22 mouse cellular contexts compared by ENCODE assay signal in genomic region chr2:4368544-4368943, GRCm38 (mm10).
A peak's percentile ranks its signal among the peaks of the same experiment; 100 is the strongest.
DNase-seq lines count a peak whose midpoint lies in the region; ATAC-seq lines count a peak whose summit lies in the region.
"Had no signal": no experiment of that assay in that cellular context is flagged by ENCODE, and none has a peak within 500 bp of the region (broad histone marks: within the 10 kb centered on the region; RNA-seq: fewer than 3 reads in every experiment).

No protein-coding gene starts in this region.

- H3K9ac ChIP-seq in intestine, embryonic 16.5 days (ENCODE audit: low read depth, low read length) = no peak overlapping the region
- H3K9ac ChIP-seq: heart, embryonic 13.5 days; hindbrain, embryonic 12.5 days; liver, embryonic 15.5 days had no signal

- no peaks in the 10 kb centered on the region for H3K36me3 ChIP-seq in intestine, embryonic 16.5 days (ENCODE audit: control insufficient read depth, insufficient read depth, low read length)
- H3K36me3 ChIP-seq: heart, embryonic 13.5 days; hindbrain, embryonic 12.5 days; liver, embryonic 15.5 days had no signal

- peak; percentile 96 for ATAC-seq in frontal cortex, adult (ENCODE audit: low TSS enrichment)
- ATAC-seq in intestine, embryonic 16.5 days = no peak

- WGBS in intestine, embryonic 16.5 days = 80% methylated on average over 6 of the region's 6 CpGs

- no peaks in the 10 kb centered on the region for H3K27me3 ChIP-seq in intestine, embryonic 16.5 days (replicated peaks; ENCODE audit: control insufficient read depth, insufficient read depth, low read length)
- H3K27me3 ChIP-seq: heart, embryonic 13.5 days; hindbrain, embryonic 12.5 days; liver, embryonic 15.5 days had no signal

- H3K9me3 ChIP-seq in intestine, embryonic 16.5 days (ENCODE audit: control insufficient read depth, low read length) = no peaks in the 10 kb centered on the region
- H3K9me3 ChIP-seq: heart, embryonic 13.5 days; hindbrain, embryonic 12.5 days; limb, embryonic 10.5 days; liver, embryonic 15.5 days had no signal

- H3K4me1 ChIP-seq in intestine, embryonic 16.5 days (ENCODE audit: control insufficient read depth, insufficient read depth, low read length) = no peaks in the 10 kb centered on the region
- H3K4me1 ChIP-seq: liver, embryonic 15.5 days had no signal

- no peak overlapping the region for H3K4me3 ChIP-seq in intestine, embryonic 16.5 days (ENCODE audit: low read length)
- H3K4me3 ChIP-seq: heart, adult 2 months; heart, embryonic 13.5 days; hindbrain, embryonic 12.5 days; left cerebral cortex, adult 2 months; limb, embryonic 10.5 days; liver, embryonic 15.5 days had no signal

- no peak overlapping the region for H3K4me2 ChIP-seq in intestine, embryonic 16.5 days (ENCODE audit: low read depth, low read length)
- H3K4me2 ChIP-seq: heart, embryonic 13.5 days; hindbrain, embryonic 12.5 days; liver, embryonic 15.5 days had no signal

- no peak for DNase-seq in frontal cortex, postnatal 10 days (ENCODE audit: low spot score in 2 of 2)
- peak; percentile 31 for DNase-seq in right cerebral cortex, adult 18-20 months
- DNase-seq in right cerebral cortex, postnatal 4 days = no peak
- peak; percentile 18 for DNase-seq in right cerebral cortex, postnatal 14 days
- DNase-seq in adrenal gland, adult (ENCODE audit: inconsistent age in 2 of 2, low spot score in 1 of 2) = no peak
- DNase-seq: adrenal gland, adult 8-10 months; cerebellum, adult 8-10 months; gastrocnemius, postnatal 25 days; heart, adult 2 months; kidney, adult 2 months; liver; lung, postnatal 4 days; midbrain, embryonic 14.5 days; thymus, adult 2 months had no signal

- no peak overlapping the region for H3K27ac ChIP-seq in intestine, embryonic 16.5 days (ENCODE audit: low read length)
- H3K27ac ChIP-seq: heart, adult 2 months; heart, embryonic 13.5 days; hindbrain, embryonic 12.5 days; kidney, postnatal 0 days; left cerebral cortex, adult 2 months; limb, embryonic 10.5 days; liver, embryonic 15.5 days had no signal

Comparison
In these comparisons a context has a peak if more than half of its experiments do, and no peak if none do; other contexts are left out.
1. DNase-seq: peak in right cerebral cortex, adult 18-20 months (single experiment) and right cerebral cortex, postnatal 14 days (single experiment); none in frontal cortex, postnatal 10 days (0 of 2), right cerebral cortex, postnatal 4 days (single experiment) and adrenal gland, adult (0 of 2).